ENCODE assay signal across 9 mouse cellular contexts in genomic region chr4:53121516-53122227, GRCm38 (mm10). TPM values are rescaled to one million over a fixed set of nuclear protein-coding genes. Genes with fewer than 3 reads are reported as not detected.
DNase-seq lines count a peak whose midpoint lies in the region; ATAC-seq lines count a peak whose summit lies in the region.
"Had no signal": no experiment of that assay in that cellular context is flagged by ENCODE, and none has a peak within 500 bp of the region (broad histone marks: within the 10 kb centered on the region; RNA-seq: fewer than 3 reads in every experiment).

No protein-coding gene starts in this region.

- 62% methylated on average over 7 of the region's 7 CpGs for WGBS in forebrain, embryonic 15.5 days
- whole genome bisulfite sequencing in forebrain, embryonic 10.5 days, result 76% methylated on average over 7 of the region's 7 CpGs

- DNase-seq in forebrain, embryonic 10.5 days (ENCODE audit: extremely low spot score, low spot score), result no peak
- peak; percentile 30 for DNase-seq in testis, postnatal 14 days (ENCODE audit: low spot score)
- no peak for DNase-seq in testis, postnatal 10 days (ENCODE audit: low spot score)
- DNase-seq in heart, postnatal 36 days, result peak; percentile 55 to 59
- peak; percentile 52 for DNase-seq in lung, postnatal 25 days (ENCODE audit: low spot score)
- DNase-seq in retina, embryonic 14.5 days (ENCODE audit: low spot score), result no peak
- DNase-seq in yolk sac, embryonic 10.5 days (ENCODE audit: low spot score), result no peak

- no peak overlapping the region for H3K4me3 ChIP-seq in forebrain, embryonic 15.5 days
- H3K4me3 ChIP-seq in forebrain, embryonic 10.5 days, result no peak overlapping the region
- H3K4me3 ChIP-seq: midbrain, embryonic 12.5 days had no signal

- no peak overlapping the region for H3K9ac ChIP-seq in forebrain, embryonic 15.5 days (replicated peaks)
- H3K9ac ChIP-seq: midbrain, embryonic 12.5 days had no signal

- intact Hi-C loops in heart, postnatal 36 days (cut with DNase I), result no loop called here

- H3K4me1 ChIP-seq in forebrain, embryonic 15.5 days, result peaks cover 9% of the 10 kb centered on the region
- peaks cover 13% of the 10 kb centered on the region for H3K4me1 ChIP-seq in forebrain, embryonic 10.5 days

- H3K4me2 ChIP-seq in forebrain, embryonic 15.5 days (replicated peaks), result no peak overlapping the region
- H3K4me2 ChIP-seq: midbrain, embryonic 12.5 days had no signal

- ATAC-seq in forebrain, embryonic 15.5 days (replicated peaks), result 0 out of 2 replicates have a peak, but pooled peaks have one; percentile 43

- H3K9me3 ChIP-seq in forebrain, embryonic 15.5 days, result no peaks in the 10 kb centered on the region
- peaks cover 3% of the 10 kb centered on the region; the same call in 1 of the 2 replicates for H3K9me3 ChIP-seq in forebrain, embryonic 10.5 days

- no peak overlapping the region for H3K27ac ChIP-seq in forebrain, embryonic 15.5 days (replicated peaks)
- no peak overlapping the region for H3K27ac ChIP-seq in forebrain, embryonic 10.5 days
- H3K27ac ChIP-seq: midbrain, embryonic 12.5 days had no signal

- H3K36me3 ChIP-seq in forebrain, embryonic 15.5 days, result peaks cover 3% of the 10 kb centered on the region
- H3K36me3 ChIP-seq in forebrain, embryonic 10.5 days (replicated peaks), result peaks cover 4% of the 10 kb centered on the region

- no peaks in the 10 kb centered on the region for H3K27me3 ChIP-seq in forebrain, embryonic 15.5 days
- no peaks in the 10 kb centered on the region for H3K27me3 ChIP-seq in forebrain, embryonic 10.5 days (ENCODE audit: poor library complexity, severe bottlenecking)
- H3K27me3 ChIP-seq: midbrain, embryonic 12.5 days had no signal

RNA-seq across cellular contexts. Expression of gene Abca1, which starts 38.0 kb away (rescaled TPM):
- polyA plus RNA-seq in forebrain, embryonic 15.5 days (2015; fragmentation: Nextera tagmentation; extraction: Ambion mirVana), result 10.0 and 10.2 TPM in 2 replicates
- 2.2 and 2.6 TPM in 2 replicates for polyA plus RNA-seq in forebrain, embryonic 10.5 days (2016; fragmentation: Nextera tagmentation; extraction: Ambion mirVana)
- 10 to 100 TPM; 24.6 to 26.3 TPM for total RNA-seq in heart, postnatal 36 days (2021)

Comparison
In these comparisons a context has a peak if more than half of its experiments do, and no peak if none do; other contexts are left out.
1. DNase-seq: peak in testis, postnatal 14 days (single experiment), heart, postnatal 36 days (2 of 2) and lung, postnatal 25 days (single experiment); none in forebrain, embryonic 10.5 days (single experiment), testis, postnatal 10 days (single experiment), retina, embryonic 14.5 days (single experiment) and yolk sac, embryonic 10.5 days (single experiment).